Mouse (Mus musculus) cerebellum, adult 2 months (tissue): Measurements from ENCODE around the gene Rxfp2. TPM values are rescaled to one million over a fixed set of nuclear protein-coding genes. Genes with fewer than 3 reads are reported as not detected.

ENCODE experiments used
- DNase-seq, 2 experiments: peaks; one replicate each; pipeline ENCODE4 v3.0.0; 2021
- H3K27ac ChIP-seq: fragments of 200-500 bp; 2 replicates; pipeline ENCODE4 v1.5.1; 2012; ENCODE audit warnings: low read length, control low read depth, inconsistent platforms; ENCODE audit not compliant: insufficient read depth
- H3K27me3 ChIP-seq: fragments of 200-500 bp; 2 replicates; pipeline ENCODE4 v1.6.1; 2012; ENCODE audit warnings: inconsistent platforms, mild to moderate bottlenecking, low read length, moderate library complexity; ENCODE audit not compliant: control insufficient read depth, insufficient read depth
- H3K4me1 ChIP-seq: fragments of 200-500 bp; 2 replicates; pipeline ENCODE4 v1.6.1; 2011; ENCODE audit warnings: low read length; ENCODE audit not compliant: control insufficient read depth, insufficient read depth
- H3K4me3 ChIP-seq: fragments of 200-500 bp; replicated peaks from 2 replicates; pipeline ENCODE3; 2011; ENCODE audit warnings: mild to moderate bottlenecking, low read depth, low read length, control low read depth; ENCODE audit not compliant: insufficient read depth
- CTCF ChIP-seq: fragments of 200-500 bp; IDR thresholded peaks from 2 replicates; pipeline ENCODE4 v1.5.1; 2011; ENCODE audit warnings: low read depth, mild to moderate bottlenecking, control low read depth, low read length, moderate library complexity, borderline replicate concordance; ENCODE audit not compliant: insufficient read depth
- POLR2A ChIP-seq: fragments of 200-500 bp; IDR thresholded peaks from 2 replicates; pipeline ENCODE4 v1.6.1; 2011; ENCODE audit warnings: low read length, control low read depth, borderline replicate concordance; ENCODE audit not compliant: insufficient read depth
- WGBS: fragments of 180-500 bp; shearing (Covaris S2); methylation state at CpG from one replicate; pipeline ENCODE4 v1.1.7; 2018; 5-methylcytosine and 5-hydroxymethylcytosine counted together
- polyA plus RNA-seq: library from polyadenylated mRNA; depleted of rRNA; stranded (reverse); fragments of >200 nt; gene quantifications from 2 replicates; pipeline ENCODE4 v1.2.3, GENCODE M21; 2012; rRNA removed

Gene Rxfp2
- polyA plus RNA-seq, 1 experiment = 0.23 TPM

- Histone ChIP-seq H3K27me3 (no peaks in the 10 kb centered on the region), H3K4me3 (no peak overlapping the region), H3K27ac (no peak overlapping the region), H3K4me1 (no peaks in the 10 kb centered on the region; the same call in 1 of the 2 replicates)
- WGBS = 62% methylated on average over 9 of the region's 9 CpGs
- no peak for TF ChIP-seq CTCF
- no peak for TF ChIP-seq POLR2A
- peak in 1 of 2 experiments; percentile 42 for DNase-seq
These were observed 107.4 kb downstream of the Rxfp2 start for GRCm38 (mm10) chr5:150125920-150126319.

GRCm38 (mm10) chr5:150128432-150128831, 110.0 kb downstream of the Rxfp2 start:
- DNase-seq = no peak
- no peak overlapping the region for H3K27ac ChIP-seq
- no peaks in the 10 kb centered on the region; the same call in 1 of the 2 replicates for H3K4me1 ChIP-seq
- TF ChIP-seq CTCF (no peak), POLR2A (no peak)
- WGBS = 81% methylated on average over 8 of the region's 8 CpGs
- no peaks in the 10 kb centered on the region for H3K27me3 ChIP-seq
- no peak overlapping the region for H3K4me3 ChIP-seq

- Histone ChIP-seq H3K4me1 (no peaks in the 10 kb centered on the region; the same call in 1 of the 2 replicates), H3K4me3 (no peak overlapping the region), H3K27ac (no peak overlapping the region), H3K27me3 (no peaks in the 10 kb centered on the region)
- no peak for DNase-seq
- TF ChIP-seq CTCF = no peak
- WGBS = 54% methylated on average over 7 of the region's 7 CpGs
These were observed 111.7 kb downstream of the Rxfp2 start for GRCm38 (mm10) chr5:150130144-150130543.

- Histone ChIP-seq H3K4me1 (no peaks in the 10 kb centered on the region; the same call in 1 of the 2 replicates), H3K27me3 (no peaks in the 10 kb centered on the region), H3K4me3 (no peak overlapping the region), H3K27ac (no peak overlapping the region)
- TF ChIP-seq POLR2A = no peak
- no peak for TF ChIP-seq CTCF
- 85% methylated on average over 7 of the region's 7 CpGs for WGBS
- no peak for DNase-seq
These were observed 112.7 kb downstream of the Rxfp2 start for GRCm38 (mm10) chr5:150131166-150131565.

Other genes starting within 250 kb of the Rxfp2 start
- 92.2 and 95.9 TPM in 2 replicates for gene Fry, start 100.0 kb downstream of the Rxfp2 start, polyA plus RNA-seq